In genomic region chr4:88514403-88514802, GRCm38 (mm10) we compare ENCODE assay signal across 8 mouse cellular contexts. TPM values are rescaled to one million over a fixed set of nuclear protein-coding genes. Genes with fewer than 3 reads are reported as not detected.
A peak's percentile ranks its signal among the peaks of the same experiment; 100 is the strongest.
DNase-seq lines count a peak whose midpoint lies in the region; ATAC-seq and TF ChIP-seq lines count a peak whose summit lies in the region.

No protein-coding gene starts in this region.

- no peak for ATAC-seq in heart, embryonic 11.5 days (replicated peaks; ENCODE audit: insufficient number of reproducible peaks, low FRiP score, low TSS enrichment)

- DNase-seq in heart, adult 11 months: peak; percentile 96
- DNase-seq in ES-E14 (ENCODE audit: low read depth, low spot score): peak; percentile 16
- DNase-seq in embryo, embryonic 10 days (ENCODE audit: low spot score): peak; percentile 71
- DNase-seq in heart, adult 9 months (ENCODE audit: low spot score in 2 of 2): peak; percentile 48 to 58
- peak; percentile 29 for DNase-seq in layer of hippocampus, adult 9-10 months (ENCODE audit: low spot score)
- peak; percentile 74 for DNase-seq in lung, postnatal 14 days
- peak; percentile 10 to 40 for DNase-seq in spleen, adult 18-20 months

- peaks cover 6% of the 10 kb centered on the region; the same call in 1 of the 2 replicates for H3K4me1 ChIP-seq in heart, embryonic 11.5 days (ENCODE audit: control insufficient read depth, insufficient read depth, low read length)
- no peaks in the 10 kb centered on the region for H3K4me1 ChIP-seq in ES-E14 (ENCODE audit: control insufficient read depth in 2 of 2, insufficient read depth in 2 of 2, low read length in 2 of 2, poor library complexity in 1 of 2)

- 49% methylated on average over 4 of the region's 4 CpGs for WGBS in heart, embryonic 11.5 days (ENCODE audit: insufficient replicate concordance)

- no peaks in the 10 kb centered on the region for H3K27me3 ChIP-seq in heart, embryonic 11.5 days (ENCODE audit: control insufficient read depth, insufficient read depth, low read length)

- no peaks in the 10 kb centered on the region for H3K36me3 ChIP-seq in heart, embryonic 11.5 days (ENCODE audit: control insufficient read depth, insufficient read depth, low read length)
- no peaks in the 10 kb centered on the region for H3K36me3 ChIP-seq in ES-E14 (ENCODE audit: control insufficient read depth, insufficient read depth, low read length, poor library complexity, severe bottlenecking)

- no peak overlapping the region for H3K4me2 ChIP-seq in heart, embryonic 11.5 days

- no peaks in the 10 kb centered on the region for H3K9me3 ChIP-seq in heart, embryonic 11.5 days (replicated peaks; ENCODE audit: control insufficient read depth, low read length)
- H3K9me3 ChIP-seq in ES-E14 (ENCODE audit: control insufficient read depth, insufficient read depth, low read depth, low read length): no peaks in the 10 kb centered on the region

- H3K27ac ChIP-seq in heart, embryonic 11.5 days (ENCODE audit: low read depth, low read length): no peak overlapping the region
- H3K27ac ChIP-seq in ES-E14 (ENCODE audit: insufficient read depth, low read depth, low read length, poor library complexity, severe bottlenecking): no peak overlapping the region

- no peak overlapping the region for H3K4me3 ChIP-seq in heart, embryonic 11.5 days (ENCODE audit: low read depth, low read length)
- no peak overlapping the region for H3K4me3 ChIP-seq in ES-E14 (ENCODE audit: insufficient read depth in 1 of 2, low read depth in 1 of 2, low read length in 2 of 2, poor library complexity in 1 of 2, severe bottlenecking in 1 of 2)

- no peak overlapping the region for H3K9ac ChIP-seq in heart, embryonic 11.5 days (ENCODE audit: low read depth, low read length)
- no peak overlapping the region for H3K9ac ChIP-seq in ES-E14 (ENCODE audit: insufficient read depth, low read depth, low read length, poor library complexity, severe bottlenecking)

- in situ Hi-C loops in ES-E14 (cut with MboI; ENCODE audit: low sequenced_read_pairs in 2 of 2, unreplicated experiment in 2 of 2): no loop called here

TF ChIP-seq in ES-E14, 5 proteins besides CTCF, POLR2A, EP300 and RAD21:
- TF ChIP-seq ZC3H11A (IDR thresholded peaks at IDR 0.05; ENCODE audit: borderline replicate concordance, low read depth, low read length) (0 out of 2 replicates have a peak, but pooled peaks have one; percentile 5), HCFC1 (IDR thresholded peaks at IDR 0.05; ENCODE audit: borderline replicate concordance, insufficient read depth, low read length) (no peak)

RNA-seq across cellular contexts. Expression of gene Ifnb1, which starts 8.2 kb away (rescaled TPM):
- polyA plus RNA-seq in heart, embryonic 11.5 days (2014; fragmentation: Nextera tagmentation; extraction: Ambion mirVana): not detected in 2 replicates
- total RNA-seq in ES-E14 (2012; rRNA removed): not detected in 2 replicates

RNA-seq across cellular contexts. Expression of gene Ifna15, which starts 43.6 kb away (rescaled TPM):
- not detected in 2 replicates for polyA plus RNA-seq in heart, embryonic 11.5 days (2014; fragmentation: Nextera tagmentation; extraction: Ambion mirVana)
- total RNA-seq in ES-E14 (2012; rRNA removed): not detected in 2 replicates

RNA-seq across cellular contexts. Expression of gene Ifna14, which starts 57.2 kb away (rescaled TPM):
- not detected in 2 replicates for polyA plus RNA-seq in heart, embryonic 11.5 days (2014; fragmentation: Nextera tagmentation; extraction: Ambion mirVana)
- total RNA-seq in ES-E14 (2012; rRNA removed): not detected in 2 replicates

Comparison
In these comparisons a context has a peak if more than half of its experiments do, and no peak if none do; other contexts are left out.
1. DNase-seq: peak in every context shown above with its lines; median percentile 96 in heart, adult 11 months; 74 in lung, postnatal 14 days; 71 in embryo, embryonic 10 days; 53 in heart, adult 9 months; 29 in layer of hippocampus, adult 9-10 months; 25 in spleen, adult 18-20 months; 16 in ES-E14.